Mouse (Mus musculus) gastrocnemius, adult 8-10 months (tissue): ENCODE measurements at regions not wholly inside any gene's neighbourhood (a gene's known extent, or its start where the extent isn't known, plus 50 kb on each side); places are given as distances from the start of the nearest gene placed in this dataset.

Source experiments
- DNase-seq, 2 experiments: peaks; one replicate each; pipeline ENCODE4 v3.0.0; 2022; ENCODE audit warnings: low spot score in 2 of 2

- no peak for DNase-seq
Observed at GRCm38 (mm10) chr2:78804931-78805330, 63.0 kb upstream of the Ube2e3 start.

GRCm38 (mm10) chr2:78803543-78803942, 64.4 kb upstream of the Ube2e3 start:
- DNase-seq = no peak

DNA sequence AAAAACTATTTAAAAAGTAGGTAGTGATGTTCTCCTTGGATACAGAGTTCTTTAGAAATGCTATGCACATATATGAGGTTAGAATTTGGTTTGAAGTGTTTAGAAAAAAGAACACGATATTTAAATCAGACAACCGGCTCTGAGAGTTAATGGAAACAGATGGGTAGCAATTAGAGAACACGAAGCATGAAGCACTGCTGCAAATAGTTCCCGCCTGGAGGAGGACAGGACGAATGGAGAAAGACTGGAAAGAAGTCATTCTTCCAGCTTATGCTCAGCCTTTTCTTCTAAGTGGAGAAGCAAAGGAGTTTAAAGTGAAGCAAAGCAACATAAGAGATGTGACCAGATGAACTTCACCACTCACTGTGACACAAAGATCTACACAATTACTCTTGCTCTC, 72.5 kb upstream of the Ube2e3 start:
- DNase-seq = no peak

GRCm38 (mm10) chr2:78794734-78795133, 73.2 kb upstream of the Ube2e3 start:
- no peak for DNase-seq

GRCm38 (mm10) chr2:78789124-78789523, 78.8 kb upstream of the Ube2e3 start:
- no peak for DNase-seq

- no peak for DNase-seq
Observed at GRCm38 (mm10) chr2:78788222-78788621, 79.7 kb upstream of the Ube2e3 start.

- no peak for DNase-seq
Observed at GRCm38 (mm10) chr2:78779949-78780348, 88.0 kb upstream of the Ube2e3 start.

- DNase-seq = no peak
Observed at GRCm38 (mm10) chr2:78777589-78777988, 90.3 kb upstream of the Ube2e3 start.

DNA sequence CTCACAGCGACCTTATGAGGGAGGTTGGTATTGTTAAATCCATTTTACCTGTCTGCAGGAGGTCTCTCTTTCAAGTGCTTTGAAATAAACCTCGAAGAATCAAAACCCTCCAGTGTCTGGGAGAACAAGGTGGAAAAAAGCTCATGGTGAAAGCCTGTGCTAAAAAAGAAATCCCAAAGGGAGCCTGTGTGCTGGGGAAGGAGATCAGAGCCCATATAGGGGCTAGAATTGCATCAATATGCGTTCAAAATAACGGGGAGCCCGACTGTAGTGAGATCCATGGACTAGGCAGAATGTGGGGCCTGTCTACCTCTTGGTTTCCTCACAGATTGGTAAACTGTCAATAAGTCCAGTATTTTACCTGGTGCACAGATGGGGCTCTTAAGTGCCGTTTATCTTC, 113.6 kb upstream of the Ube2e3 start:
- no peak for DNase-seq

GRCm38 (mm10) chr2:78753918-78754317, 114.0 kb upstream of the Ube2e3 start:
- no peak for DNase-seq

DNA sequence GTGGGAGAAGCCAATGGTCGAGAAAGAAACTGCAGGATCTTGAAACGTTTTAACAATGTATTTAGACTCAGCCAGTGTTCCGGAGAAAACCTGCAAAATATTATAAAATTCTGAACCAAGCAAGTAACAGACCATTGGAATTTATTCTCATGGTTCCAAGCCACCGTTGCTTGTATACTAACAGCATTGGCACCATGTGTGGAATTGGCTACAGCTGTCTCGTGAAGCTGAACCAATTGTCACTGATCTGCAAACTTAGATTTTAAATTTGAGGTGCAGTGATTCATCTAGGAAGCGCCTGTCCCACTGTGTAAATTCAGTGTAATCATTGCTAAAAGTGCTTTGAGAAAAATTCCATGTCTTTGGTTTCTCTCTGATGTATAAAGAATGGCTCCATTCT, 137.8 kb upstream of the Ube2e3 start:
- no peak for DNase-seq

DNA sequence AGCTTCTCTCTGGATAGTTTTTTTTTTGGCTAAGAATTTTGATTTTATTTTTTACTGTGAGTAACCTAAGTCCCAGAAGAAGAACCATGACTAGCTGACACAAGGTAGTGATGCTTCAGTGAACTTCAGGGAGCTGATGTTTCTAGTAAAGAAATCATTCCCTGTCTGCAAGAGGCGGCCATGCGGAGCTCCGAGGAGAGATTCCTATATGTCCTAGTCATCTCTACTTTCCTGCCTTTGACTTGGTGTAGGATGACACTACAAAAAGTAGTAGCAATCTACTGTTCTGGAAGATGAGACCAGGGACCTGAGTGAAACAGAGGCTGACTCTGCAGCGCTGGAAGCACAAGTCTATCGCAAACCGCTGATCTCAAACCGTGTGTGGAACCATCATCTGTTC, 141.9 kb upstream of the Ube2e3 start:
- no peak for DNase-seq

GRCm38 (mm10) chr2:78724416-78724815, 143.5 kb upstream of the Ube2e3 start:
- no peak for DNase-seq

GRCm38 (mm10) chr2:78723423-78723822, 144.5 kb upstream of the Ube2e3 start:
- no peak for DNase-seq

- DNase-seq = no peak
Observed at GRCm38 (mm10) chr2:78722739-78723138, 145.2 kb upstream of the Ube2e3 start.

DNA sequence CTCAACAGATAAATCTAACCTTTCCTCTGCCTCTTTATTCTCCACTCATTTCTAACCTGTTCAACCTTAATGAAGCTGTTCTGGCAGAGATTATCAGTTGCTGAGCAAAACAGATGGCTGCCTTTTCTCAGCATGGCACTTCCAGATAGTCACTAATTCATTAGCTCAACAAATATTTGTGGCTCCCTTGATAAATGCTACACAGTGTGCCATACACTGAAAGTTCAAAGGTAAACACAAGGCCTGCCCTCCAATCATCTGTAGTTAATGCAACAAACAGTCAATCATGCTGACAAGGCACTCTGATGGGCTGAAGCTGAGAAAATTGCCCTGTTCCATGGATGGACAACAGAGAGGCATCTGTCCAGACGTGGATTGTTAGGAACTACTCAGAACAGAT, 149.4 kb upstream of the Ube2e3 start:
- no peak for DNase-seq

DNA sequence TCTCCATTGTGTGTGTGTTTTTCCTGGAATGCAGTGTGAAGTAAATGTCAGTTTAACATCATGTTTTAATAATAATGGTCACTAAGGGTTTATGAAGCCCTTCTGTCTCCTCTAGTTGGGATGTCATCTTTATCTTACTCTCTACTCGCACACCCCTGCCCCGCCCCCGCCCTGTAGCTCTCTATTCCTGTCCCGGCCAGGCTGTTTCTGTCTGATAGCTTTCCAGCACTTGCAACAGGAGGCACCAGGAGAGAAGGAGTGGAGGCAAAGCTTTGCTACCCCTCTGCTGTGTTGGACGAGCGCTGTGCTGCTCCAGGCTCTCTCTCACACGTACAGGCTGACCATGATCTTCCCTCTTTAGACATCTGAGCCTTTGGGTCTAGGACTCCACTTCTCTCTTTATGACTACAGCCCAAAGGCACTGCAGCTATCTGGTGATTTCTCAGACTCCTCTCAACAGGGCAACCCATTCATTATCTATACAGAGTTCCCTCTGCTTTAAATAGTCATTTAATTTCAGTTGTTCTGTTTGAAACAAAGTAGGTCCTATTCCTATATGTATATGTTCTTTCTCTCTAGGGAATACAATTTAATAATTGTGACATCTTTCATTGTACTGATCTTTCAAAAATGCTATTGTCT, 151.6 kb upstream of the Ube2e3 start:
- no peak for DNase-seq

DNA sequence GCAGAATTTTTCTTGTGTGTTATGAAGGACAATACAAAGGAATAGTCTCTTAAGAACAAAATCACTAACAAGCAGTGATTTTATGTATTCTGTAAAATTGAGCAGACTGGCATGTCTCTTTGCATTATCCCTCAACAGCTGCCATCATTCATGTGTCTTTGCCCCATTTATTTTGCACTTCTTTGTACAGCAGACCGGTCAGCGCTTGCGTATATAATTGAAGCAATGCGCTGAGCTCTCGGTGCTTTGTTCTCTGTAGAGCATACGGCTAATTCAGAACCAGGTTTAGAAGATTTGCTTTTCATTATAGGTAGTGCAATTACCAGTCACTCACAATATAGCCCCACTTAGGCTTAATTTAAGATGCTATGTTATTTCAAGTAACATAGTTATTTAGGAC, 173.1 kb upstream of the Ube2e3 start:
- no peak for DNase-seq

DNA sequence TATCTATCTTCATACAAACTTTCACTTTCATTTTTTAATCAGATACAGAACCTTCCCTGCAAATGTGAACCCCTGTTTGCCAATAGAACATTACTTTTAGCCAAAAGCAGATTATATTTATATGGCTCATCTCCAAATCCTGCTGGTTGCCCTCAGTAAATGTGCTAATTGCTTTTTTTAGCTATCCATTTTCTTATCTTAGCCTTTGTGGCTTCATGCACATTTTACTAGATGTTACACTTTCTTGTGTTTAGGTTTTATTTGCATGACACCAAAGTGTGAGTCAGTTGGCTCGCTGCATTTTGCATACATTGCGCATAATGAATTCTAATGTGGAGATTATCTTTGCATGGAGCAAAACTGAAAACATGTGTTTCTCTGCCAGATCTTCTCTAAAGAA, 211.3 kb upstream of the Ube2e3 start:
- DNase-seq = no peak

DNA sequence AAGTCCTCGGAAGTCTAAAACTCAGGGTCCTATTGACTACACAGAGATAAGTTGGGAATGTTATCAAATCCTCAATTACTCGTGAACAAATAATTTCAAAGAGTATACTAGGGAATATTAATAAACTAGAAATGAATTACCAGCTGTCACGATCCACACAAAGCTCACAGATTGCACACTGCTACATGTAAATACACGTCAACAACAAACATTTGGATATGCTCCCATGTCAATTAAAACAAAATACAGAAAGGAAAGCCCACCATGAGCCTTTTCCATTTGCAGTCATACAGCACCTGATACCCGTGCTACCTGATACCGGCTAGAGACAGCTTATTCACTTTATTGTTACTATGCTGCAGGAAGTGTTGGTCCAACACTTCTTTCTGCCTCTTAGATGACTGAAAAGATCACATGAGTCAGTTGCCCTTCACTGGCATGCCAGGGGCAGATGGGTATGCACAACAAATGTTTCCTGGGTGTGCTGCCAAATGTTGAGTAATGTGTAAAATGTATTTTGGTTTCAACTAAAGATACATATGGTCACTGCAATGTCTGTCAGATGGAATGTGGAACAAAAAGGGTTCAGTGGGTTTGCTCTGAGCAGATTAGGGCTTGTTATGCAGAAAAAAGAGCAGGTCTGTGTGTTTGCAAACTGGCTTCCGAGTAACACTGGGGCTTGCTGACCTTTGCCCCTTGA, 212.6 kb upstream of the Ube2e3 start:
- DNase-seq = no peak

DNA sequence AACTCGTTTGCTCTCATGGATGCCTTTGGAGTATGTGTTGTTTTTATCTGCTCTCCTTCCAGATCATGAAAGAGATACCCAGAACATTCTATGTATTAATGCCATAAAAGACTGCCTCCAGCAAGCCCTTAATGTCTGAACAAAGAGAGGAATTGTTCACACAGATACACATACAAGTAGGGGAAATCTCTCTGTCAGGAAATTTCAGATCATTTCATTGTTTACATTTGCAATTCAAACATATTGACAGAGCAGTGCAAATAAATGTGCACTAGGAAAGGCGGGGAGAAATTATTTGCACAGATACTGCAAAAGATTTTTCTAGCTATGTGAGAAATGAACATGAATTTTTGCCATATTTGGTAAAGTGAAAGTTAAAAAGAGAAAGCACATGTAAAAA, 216.4 kb upstream of the Ube2e3 start:
- no peak for DNase-seq

- no peak for DNase-seq
Observed at GRCm38 (mm10) chr2:78640361-78640760, 227.6 kb upstream of the Ube2e3 start.

- no peak for DNase-seq
Observed at GRCm38 (mm10) chr2:78625264-78625663, 242.7 kb upstream of the Ube2e3 start.
